Mouse (Mus musculus) MN1 (cell line): ENCODE measurements around the gene Fam19a3.

Experiments used
- DNase-seq: peaks from one replicate; pipeline ENCODE4 v3.0.0-alpha.2; 2016; ENCODE audit warnings: low spot score

Fam19a3 gene

DNA sequence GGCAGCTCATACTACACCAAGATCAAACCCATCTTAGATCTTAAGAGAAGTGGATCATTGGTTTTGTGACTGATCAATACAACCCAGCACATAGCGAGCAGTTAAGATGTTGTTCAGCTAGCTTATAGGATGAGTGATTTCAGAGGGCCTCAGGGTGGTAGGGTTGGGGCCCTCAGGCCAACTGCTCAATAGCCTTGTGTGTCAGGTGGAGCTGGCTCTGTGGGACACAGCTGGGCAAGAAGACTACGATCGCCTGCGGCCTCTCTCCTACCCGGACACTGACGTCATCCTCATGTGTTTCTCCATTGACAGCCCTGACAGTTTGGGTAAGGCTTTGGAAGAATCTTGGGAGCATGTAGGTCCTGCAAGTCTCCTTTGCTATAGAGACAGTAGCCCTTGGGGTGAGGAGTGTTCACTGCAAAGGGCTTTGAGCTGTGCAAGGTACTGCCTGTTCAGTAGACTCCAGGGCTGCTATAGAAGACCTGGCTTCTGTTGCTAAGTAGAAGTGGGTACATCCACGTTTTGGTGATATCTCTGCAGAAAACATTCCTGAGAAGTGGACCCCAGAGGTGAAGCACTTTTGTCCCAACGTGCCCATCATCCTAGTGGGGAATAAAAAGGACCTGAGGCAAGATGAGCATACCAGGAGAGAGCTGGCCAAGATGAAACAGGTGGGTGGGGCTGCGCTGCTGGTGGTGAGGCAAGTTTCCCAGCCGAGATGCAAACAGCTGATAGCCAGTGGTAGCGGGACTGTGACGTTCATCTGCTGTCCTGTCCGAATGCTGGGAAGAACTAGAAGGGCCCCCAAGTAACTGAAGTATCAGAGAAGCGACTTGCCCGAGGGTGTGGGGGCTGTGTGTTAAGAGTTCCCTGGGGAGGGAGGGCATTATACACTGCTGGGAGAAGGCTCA, 11.0 kb upstream of the Fam19a3 start:
- peak; percentile 49 for DNase-seq

DNA sequence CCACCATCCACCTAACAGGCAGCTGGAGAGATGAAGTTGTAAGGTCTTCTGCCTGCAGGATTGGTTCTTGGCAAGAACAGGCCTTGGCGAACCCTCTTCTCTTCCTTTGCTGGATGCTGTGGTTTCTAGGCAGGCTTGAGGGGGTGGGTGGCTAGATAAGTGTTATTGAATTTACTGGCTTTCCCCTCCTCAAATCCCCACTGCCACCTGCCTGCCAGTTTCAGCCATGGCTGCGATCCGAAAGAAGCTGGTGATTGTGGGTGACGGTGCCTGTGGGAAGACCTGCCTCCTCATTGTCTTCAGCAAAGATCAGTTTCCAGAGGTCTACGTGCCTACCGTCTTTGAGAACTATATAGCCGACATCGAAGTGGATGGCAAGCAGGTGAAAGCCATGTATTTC, 10.0 kb upstream of the Fam19a3 start:
- DNase-seq: no peak

DNA sequence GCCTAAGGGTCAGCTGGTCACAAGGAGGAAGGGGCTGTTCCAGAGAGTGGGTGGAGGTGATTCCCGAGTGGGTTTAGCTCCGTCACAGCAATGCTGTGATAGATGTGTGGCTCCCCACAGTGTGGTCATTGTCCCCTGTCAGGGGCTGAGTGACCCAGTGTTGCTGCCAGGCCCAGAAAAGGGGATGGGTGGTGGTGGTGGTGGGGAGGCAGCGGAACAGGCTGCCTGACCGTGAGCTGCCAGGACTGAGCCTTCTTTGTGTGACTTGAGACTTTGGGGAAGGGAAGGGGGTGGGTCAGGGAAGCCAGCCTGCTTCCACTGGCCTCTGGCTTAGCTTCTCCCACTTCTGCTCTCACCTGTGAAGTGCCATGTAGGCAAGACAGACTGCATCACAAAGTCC, 9.4 kb upstream of the Fam19a3 start:
- no peak for DNase-seq

DNA sequence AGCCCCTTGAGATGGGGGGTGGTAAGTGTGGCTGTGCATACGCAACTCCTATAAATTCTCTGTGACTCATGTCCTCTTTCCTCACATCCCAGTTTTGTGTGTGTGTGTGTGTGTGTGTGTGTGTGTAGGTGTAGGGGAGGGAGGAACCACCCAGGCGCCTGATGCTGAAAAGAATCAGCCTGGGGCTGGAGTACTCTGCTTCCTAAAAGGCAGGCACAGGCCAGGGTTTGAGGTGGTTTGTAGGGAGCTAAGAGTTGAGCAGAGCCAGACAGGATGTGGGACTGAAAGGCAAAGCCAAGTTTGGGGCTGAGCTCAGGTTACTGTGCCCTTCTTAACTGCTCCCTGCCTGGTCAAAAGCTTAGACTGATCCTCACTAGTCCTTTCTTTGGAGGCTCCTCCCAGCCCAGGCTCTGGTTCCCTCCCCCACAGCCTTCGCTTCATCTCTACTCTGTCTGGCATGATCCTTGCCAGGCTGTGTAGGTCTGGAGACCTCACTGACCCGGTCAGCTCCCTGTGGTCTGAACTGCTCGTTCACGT, 8.8 kb upstream of the Fam19a3 start:
- peak; percentile 80 for DNase-seq

DNA sequence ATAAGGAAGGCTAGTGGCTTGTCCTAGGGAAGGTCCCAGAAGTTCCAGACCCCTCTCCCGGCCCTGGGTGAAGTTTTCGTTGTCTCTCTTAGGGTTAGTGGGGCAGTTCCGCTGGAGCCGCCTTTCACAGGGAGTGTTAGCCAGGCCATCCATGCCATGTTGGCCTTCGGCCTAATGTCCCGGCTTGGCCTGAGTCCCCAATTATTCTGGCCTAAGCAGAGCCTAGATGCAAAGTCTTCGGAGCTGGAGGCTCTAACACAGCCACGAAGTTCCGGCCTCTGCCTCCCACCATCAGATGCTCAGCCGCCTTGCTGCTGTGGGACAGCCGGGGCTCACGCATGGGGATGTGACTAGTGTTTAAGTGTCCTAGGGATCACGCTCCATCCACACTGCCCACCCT, 8.2 kb upstream of the Fam19a3 start:
- DNase-seq: peak; percentile 49

DNA sequence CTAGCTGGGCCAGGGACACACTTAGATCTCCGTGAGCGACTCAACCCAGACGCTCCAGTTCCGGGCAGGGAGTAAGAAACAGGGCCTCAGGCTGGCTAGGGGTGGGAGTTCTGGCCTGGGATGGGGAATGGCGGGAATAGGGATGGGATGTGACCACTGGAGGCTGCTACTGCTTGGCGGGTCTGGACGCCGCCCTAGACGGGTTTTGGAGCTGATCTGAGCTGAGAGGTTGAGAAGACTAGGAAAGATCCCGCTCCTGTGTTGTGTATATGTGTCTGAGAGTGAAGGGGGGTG, 7.6 kb upstream of the Fam19a3 start:
- DNase-seq: peak; percentile 51

DNA sequence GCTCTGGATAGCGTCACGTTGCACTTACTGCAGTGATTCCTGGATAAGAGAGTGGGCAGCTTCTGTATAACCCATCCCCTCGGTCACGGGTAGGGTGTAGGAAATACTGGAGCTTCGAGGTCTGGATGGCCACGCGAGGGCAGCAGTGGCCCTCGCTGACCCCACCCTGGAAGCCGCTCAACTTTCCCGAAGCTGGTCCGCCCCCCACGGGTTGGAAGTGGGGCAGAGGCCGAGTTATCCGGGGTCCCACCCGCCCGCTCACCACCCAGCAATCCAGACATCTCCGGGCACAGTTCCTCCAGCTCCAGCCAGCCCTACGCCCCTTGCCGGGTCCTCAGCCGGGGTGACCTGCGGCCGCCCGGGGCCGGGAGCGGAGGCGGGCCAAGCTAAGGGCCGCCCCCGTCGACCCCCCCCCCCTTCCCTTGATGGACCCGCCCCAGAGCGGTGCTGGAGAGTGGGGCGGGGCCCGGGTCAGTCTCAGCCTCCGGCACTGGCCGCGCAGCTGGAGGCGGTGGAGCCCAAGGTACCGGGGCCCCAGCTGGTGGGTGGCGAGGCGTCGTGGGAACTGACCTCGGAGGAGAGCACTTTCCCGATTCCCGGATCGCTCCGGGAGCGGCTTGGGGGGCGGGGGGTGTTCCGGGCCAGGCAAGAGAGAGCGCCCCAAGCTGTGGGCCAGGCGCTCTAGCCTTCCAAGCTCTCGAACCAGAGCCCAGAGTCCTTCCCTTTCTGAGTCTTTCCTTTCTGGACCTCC, 7.1 kb upstream of the Fam19a3 start:
- peak; percentile 86 for DNase-seq

DNA sequence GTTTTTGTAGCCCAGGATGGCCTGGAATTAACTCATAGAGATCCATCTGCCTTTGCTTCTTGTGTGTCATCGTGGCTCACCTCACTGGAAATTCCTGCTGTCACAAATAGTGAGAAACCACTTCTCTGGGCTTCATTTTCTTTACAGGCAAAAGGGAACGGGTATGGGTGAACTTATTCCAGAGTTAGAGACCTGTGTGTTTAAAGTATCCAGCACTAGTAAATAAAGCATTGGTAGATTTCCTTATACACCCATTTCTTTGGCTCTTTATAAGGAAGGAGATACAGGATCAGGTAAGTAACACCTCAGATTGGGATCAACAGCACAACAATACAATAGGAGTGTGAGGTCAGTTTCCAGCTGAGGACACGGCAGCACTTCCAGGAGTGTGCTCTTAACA, 6.4 kb upstream of the Fam19a3 start, which contains the start of gene Rhoc:
Rhoc (plus strand) TSS at position 301 of the 400 bp plus-strand sequence.
- DNase-seq: no peak

DNA sequence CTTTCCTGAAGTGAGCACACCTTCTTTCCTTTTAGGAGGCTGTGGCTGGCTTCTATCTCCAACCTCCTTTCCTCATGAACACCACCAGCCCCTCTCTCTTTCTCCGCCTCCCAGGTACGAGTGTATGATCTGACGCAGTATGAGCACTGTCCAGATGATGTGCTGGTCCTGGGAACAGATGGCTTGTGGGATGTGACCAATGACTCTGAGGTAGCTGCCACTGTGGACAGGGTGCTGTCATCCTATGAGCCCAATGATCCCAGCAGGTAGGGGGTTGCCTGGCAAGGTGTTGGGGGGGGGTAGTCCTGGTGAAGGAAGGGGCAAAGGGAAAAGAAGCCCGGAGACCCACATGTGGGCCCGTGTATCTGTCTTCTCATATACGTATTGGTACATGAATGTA, 3.6 kb upstream of the Fam19a3 start:
- DNase-seq: no peak

DNA sequence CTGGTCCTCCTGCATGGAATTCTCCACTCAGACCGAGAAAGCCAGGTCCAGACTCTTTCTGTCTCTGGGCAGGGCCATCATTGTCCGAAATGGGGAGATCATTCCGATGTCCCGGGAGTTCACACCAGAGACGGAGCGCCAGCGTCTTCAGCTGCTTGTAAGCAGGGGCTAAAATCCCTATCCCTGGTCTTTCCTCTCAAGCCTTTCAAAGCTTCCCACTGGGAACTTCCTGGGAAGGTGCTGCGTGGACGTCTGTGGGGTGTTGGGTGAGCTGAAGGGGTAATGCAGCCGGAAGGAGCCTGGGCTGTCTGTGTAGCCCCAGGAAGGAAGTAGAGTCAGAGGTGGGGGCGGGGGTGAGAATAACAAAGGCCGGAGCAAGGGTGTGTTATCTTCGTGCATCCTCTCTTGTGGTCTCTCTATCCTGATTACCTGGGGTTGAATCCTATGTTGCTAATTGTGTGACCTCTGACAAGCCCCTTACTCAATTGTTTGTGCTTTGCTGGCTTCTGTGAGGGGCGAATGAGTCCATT, 2.4 kb upstream of the Fam19a3 start:
- DNase-seq: no peak

DNA sequence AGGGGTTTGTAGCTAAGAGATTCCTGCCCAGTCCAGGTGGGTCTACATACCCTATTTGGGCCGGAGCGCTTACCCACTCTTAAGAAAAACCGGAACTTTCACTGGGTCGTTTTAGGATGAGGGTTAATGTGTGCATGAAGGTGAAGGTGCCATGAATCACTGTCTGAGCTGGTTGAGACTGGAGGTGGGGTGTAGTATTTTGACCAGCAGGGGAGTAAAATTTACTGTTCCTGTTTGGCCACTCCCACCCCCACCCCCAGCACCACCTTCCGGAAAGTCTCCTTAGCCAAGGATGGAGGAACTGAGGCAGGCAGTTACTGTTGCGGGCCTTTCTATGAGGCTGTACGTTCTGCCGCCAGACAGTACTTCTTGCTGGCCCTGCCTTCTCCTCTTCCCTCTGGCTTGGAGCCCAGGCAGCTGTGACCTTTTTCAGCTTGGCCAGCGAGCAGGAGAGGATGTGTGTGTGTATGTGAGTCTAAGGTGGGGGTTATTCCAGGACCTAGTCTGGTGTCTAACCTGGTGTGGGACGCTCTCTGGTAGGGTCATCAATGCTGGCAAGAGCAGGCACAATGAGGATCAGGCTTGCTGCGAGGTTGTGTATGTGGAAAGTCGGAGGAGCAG, 531 bp upstream of the Fam19a3 start:
- DNase-seq: no peak

DNA sequence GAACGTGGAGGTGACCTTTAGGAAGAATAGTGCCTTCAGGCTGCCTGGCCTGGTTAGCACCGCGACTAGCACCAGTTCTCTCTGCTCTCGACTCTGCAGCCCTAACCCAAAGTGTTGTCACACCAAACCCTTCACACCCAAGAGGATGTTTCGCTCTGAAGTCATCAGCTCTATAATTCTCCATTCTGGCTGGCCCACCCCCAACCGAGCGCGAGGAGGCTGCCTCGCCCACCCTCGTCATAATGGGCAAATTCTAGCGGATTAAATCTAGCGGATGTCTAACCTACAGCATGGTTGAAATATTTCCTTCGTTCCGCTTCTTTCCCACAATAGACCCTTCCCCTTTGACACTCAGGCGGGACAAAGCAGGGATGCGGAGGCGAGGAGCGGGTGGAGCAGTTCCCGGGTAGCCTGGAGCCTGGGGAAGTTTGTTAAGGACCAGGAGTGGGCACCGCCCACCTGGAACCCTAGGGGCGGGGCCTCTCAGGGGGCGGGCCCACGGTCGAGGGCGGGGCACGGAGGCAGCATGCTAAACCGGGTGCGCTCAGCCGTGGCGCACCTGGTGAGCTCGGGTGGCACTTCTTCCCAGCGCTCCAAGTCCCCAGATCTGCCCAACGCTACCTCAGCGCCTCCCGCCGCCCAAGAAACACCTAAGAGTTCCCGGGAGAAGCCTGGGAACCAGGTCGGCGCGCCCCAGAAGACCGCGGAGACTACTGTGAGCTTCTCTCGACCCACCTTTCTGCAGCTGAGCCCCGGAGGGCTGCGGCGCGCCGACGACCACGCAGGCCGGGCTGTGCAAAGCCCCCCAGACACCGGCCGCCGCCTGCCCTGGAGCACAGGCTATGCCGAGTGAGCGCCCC, 849 bp downstream of the Fam19a3 start, which contains the start of gene Ppm1j:
Ppm1j (plus strand) TSS at position 496 of the 860 bp plus-strand sequence.
- peak; percentile 77 for DNase-seq

DNA sequence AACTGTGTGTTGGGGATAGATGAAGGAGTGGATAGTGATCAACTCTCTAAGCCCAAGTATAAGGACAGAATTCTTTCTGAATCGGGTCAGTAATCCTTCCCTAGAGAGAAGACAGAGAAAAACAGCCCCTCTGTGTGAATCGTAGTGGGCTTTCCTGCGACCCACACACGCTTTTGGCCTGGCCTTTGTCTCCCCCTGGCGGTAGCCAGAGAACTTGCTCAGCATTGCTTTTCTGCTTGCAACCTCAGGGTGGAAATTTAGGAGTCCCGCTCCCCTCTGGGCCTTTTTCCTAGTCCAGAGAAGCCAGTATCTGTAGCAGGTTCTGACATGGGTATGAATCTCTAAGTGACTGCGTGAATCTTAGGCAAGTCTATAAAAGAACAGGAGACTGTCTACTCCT, 1.7 kb downstream of the Fam19a3 start:
- peak; percentile 78 for DNase-seq

DNA sequence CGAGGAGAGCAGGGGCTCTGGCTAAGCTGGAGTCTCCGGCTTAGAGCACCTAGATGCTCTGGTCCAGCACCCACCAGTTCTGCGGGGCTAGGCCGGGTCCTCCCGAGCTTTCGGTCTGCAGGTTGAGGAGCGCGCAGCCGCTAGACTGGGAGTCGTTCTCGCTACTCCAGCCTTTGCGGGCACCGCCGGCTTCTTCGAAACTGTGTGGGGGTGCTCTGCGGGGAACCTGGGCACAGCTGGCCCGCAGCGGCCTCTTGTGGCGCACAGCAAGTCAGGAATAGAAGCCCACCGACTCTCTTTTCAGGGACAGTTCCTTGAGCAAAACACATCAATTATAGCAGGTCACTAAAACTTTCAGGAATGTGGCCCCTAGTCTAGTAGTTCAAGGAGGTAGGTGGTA, 4.3 kb downstream of the Fam19a3 start:
- DNase-seq: no peak

DNA sequence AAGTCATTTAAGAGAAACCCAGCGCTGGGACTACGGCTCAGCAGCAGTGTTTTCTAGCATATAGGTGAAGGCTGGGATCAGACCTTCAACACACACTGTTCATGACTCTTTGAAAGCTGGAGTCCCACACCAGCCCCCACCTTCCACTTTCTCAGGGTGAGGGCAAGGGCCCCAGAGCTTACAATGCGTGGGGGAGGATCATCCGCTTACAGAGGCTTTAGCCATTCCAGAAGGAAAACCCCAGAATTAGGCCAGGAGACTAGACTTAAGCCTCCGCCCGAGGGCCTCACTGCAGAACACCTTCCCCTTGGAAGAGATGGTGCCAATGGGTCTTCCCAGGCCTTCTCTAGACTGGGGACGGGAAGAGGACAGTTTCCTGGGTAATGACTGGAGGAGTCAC, 8.3 kb downstream of the Fam19a3 start:
- no peak for DNase-seq

DNA sequence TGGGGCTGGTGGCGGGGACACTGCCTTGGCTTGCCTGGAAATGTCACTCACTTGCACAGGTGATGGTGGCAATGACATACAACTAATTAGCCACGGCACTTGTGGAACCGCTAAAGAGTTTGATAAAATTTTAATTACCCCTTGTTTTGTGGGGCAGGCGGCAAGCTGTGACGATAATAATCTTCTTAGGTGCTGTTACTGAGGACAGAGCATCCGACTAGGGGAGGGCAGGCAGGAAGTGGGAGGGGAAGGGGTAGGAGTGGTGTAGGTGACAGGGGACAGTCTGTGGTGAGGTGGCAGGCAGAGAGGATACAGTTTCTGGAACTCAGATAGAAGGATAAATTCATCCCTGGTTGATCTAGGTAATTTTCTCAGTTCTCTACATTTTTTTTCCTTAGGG, 10.2 kb downstream of the Fam19a3 start:
- DNase-seq: no peak

DNA sequence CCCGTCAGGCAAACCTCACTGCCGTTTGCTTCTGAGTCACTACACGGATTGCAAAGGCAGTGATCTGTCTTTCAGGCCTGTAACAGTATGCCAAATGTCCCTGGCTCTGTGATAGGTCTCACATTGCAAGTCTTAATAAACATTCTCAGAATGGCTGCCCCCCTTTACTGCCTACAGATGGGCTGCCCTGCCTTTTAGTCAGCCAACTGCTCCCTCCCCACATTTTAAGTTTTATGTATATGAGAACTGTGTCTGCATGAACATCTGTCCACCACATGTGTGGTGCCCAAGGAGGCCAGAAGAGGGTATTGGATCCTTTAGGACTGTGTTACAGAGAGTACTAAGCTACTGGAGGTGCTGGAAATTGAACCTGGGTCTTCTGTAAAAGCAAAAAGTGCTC, 10.7 kb downstream of the Fam19a3 start:
- no peak for DNase-seq

DNA sequence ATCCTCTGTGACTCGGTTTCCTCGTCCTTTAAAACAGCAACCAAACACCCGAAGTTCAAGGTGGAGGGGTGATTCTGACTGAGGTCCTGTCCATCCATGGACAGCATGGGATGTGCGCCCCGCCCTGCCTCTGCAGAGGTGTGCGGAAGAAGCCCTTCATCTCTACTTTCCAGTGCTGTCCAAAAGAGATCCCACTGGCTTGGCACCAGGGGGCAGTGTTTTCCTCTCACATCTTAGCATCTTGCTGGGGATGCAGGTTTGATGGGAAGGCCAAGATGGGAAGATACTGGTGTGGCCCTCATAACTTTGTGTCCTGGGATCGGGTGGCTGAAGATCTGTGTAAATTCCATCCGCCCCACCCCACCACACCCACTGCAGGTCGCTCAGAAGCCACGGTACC, 11.6 kb downstream of the Fam19a3 start:
- peak; percentile 44 for DNase-seq

DNA sequence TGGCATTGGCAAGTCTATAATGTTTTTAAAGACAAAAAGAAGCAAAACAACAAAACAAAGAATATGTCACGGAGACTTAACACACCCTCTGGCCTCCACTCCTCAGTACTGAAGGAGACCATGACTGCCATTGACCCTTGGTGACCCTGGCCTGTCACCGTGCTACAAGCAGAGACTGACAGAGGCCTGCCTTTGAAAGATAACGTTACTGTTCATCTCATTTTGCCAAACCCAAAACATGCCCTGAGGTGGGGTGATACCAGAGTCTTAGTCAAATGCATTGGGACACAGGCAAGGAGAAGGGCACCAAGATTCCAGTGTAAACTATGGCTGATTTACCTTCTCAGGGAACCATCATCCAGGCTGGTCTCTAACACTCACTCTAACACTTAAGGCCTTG, 12.5 kb downstream of the Fam19a3 start:
- no peak for DNase-seq

DNA sequence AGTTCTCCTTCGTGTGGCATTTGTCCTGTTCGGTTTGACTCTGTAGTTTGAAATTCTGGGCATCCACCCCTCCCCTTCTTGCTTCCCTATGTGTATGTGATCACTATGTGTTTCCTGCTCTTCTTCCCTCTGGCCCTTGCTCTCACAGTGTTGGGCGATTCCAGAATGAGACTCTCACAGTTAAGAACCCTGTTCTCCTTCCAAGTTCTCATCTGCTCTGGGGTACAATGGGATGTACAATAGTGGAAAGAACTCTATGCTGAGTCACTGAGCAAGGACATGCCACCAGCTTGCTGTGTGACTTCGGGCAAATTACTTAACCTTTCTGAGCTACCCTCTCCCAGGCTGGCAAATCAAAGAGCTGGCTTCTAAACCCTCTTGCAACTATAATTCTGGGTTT, 13.9 kb downstream of the Fam19a3 start:
- DNase-seq: no peak

DNA sequence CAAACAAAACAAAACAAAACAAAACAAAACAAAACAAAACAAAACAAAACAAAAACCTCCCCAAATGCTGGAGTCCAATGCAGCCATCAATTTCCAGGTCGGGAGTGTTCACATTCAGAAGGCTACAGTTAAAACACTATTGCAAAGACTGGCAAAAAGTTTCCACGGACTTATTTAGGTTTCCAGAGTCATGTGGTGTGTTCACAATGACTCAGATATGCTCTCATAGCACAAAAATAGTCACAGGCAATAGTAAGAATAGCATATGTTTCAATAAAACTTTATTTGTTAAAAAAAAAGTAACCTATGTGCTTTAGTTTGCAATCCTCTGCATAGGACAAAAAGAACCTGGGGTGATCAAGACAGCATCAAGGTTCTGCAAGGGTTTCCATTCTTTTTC, 14.5 kb downstream of the Fam19a3 start:
- DNase-seq: no peak
